Mouse (Mus musculus) ES-Bruce4 (cell line): ENCODE results near the gene Fbn1.

ENCODE experiments used
- EP300 ChIP-seq: IDR thresholded peaks from 2 replicates; pipeline ENCODE4 v1.6.1; 2011; ENCODE audit warnings: low read depth, low read length; ENCODE audit not compliant: insufficient read depth
- POLR2A ChIP-seq: IDR thresholded peaks from one replicate; pipeline ENCODE4 v1.8.1; 2011; ENCODE audit warnings: low read length; ENCODE audit not compliant: insufficient read depth

GRCm38 (mm10) chr2:125431491-125431890 is 76.3 kb downstream of the Fbn1 start:
- TF ChIP-seq POLR2A (no peak), EP300 (no peak)
